In genomic region chr3:72323877-72324276, GRCm38 (mm10) we compare ENCODE assay signal across 16 mouse cellular contexts.
"Had no signal": no experiment of that assay in that cellular context is flagged by ENCODE, and none has a peak within 500 bp of the region (broad histone marks: within the 10 kb centered on the region; RNA-seq: fewer than 3 reads in every experiment).

No protein-coding gene starts in this region.

- H3K36me3 ChIP-seq: limb, embryonic 10.5 days; liver, embryonic 15.5 days; midbrain, embryonic 10.5 days; midbrain, embryonic 15.5 days had no signal

- H3K4me2 ChIP-seq: liver, embryonic 11.5 days; liver, embryonic 15.5 days; midbrain, embryonic 15.5 days had no signal

- H3K27ac ChIP-seq: kidney, postnatal 0 days; left cerebral cortex, adult 2 months; limb, embryonic 10.5 days; liver, embryonic 15.5 days; midbrain, embryonic 10.5 days; midbrain, embryonic 15.5 days had no signal

- H3K4me1 ChIP-seq: limb, embryonic 10.5 days; liver, embryonic 15.5 days; midbrain, embryonic 15.5 days had no signal

- H3K27me3 ChIP-seq: liver, embryonic 15.5 days; midbrain, embryonic 15.5 days had no signal

- ATAC-seq: midbrain, embryonic 15.5 days had no signal

- DNase-seq: kidney, adult 11 months; kidney, adult 9 months; kidney, postnatal 36 days; layer of hippocampus, adult 9-11 months; lung, adult 2 months; lung, postnatal 10 days; lung, postnatal 4 days; thymus, adult 18-20 months; thymus, postnatal 25 days had no signal

- H3K4me3 ChIP-seq: left cerebral cortex, adult 2 months; limb, embryonic 10.5 days; liver, embryonic 15.5 days; midbrain, embryonic 10.5 days; midbrain, embryonic 15.5 days had no signal

- H3K9ac ChIP-seq: liver, embryonic 15.5 days; midbrain, embryonic 15.5 days had no signal

- H3K9me3 ChIP-seq: limb, embryonic 10.5 days; liver, embryonic 15.5 days; midbrain, embryonic 10.5 days; midbrain, embryonic 15.5 days had no signal
